Mouse (Mus musculus): Measurements from ENCODE around the gene March8. TPM values are rescaled to one million over a fixed set of nuclear protein-coding genes. Genes with fewer than 3 reads are reported as not detected.

March8 gene
- polyA plus RNA-seq, 1 experiment from 2014 or later, result 6.6 TPM

DNA sequence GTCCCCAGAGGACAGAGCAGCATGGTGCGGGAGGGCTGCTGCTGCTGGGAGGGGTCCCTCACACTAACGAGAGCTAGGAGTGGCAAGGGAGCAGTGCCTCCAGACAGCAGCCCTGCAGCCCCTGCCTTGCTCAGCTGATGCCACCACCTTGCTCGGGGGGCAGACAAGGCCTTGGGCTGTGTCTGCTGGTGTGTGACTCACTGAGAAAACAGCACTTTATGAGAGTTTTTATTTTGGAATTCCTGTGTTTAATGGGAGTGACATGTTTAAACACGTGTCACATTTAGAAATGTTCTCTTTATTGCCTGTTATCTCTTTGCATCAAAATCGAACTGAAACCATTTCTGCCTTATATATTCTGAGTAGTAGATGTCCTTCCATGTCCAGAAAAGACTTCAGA is 68.9 kb downstream of the March8 start:
- DNase-seq (ENCODE audit: low spot score), result no peak

GRCm38 (mm10) chr6:116407216-116407615 is 69.4 kb downstream of the March8 start:
- DNase-seq (ENCODE audit: low spot score), result no peak

DNA sequence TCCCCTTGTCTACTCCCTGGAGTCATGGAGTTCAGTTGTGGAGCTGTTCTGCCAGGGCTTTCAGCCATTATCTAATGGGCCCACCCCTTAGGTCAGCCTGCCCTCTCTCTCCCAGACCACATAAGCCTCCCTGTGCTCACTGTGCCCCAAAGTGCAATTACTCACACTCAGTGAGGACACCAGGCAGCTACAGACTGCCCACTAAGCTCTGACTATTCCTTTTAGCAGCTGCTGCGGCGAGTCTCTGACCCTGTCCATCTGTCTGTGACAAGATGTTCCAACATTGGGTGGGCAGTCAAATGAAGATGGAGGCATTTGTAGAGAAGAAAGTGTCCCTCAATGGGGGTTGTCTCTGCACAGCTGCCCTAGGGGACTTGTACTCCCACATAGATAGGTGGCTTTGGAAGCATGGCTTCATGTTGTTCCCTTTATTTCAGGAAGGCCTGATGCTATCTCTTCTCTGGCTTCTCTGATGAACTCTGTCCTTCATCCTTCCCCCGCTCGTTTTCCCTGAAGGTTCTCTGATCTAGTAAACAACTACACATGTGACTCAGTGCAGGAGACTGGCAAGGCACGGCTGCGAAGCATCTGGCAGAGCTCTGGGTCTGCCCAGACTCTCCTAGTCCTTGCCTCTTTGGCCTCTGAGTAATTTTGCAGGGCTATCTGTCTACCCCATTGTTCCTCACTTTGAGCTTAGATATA is 70.3 kb downstream of the March8 start:
- DNase-seq (ENCODE audit: low spot score), result no peak

DNA sequence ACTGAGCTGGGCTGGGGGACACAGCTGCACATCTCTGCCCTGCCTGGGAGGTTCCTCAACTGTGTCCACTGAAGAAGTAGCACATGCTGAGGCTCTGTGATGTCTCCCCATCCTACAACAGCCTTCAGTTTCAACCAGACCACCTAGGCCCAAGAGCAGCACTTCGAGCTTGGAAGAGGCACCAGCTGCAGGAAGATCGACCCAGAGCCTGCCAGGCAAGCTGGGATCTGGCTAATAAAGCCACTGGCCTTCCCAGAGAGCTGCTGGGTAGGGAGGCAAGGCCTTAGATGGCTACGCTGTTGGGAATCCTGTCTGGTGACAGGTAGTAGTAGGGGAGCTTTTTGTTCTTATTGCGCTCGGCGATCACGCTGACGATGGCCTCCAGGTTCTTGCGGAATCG is 72.6 kb downstream of the March8 start:
- no peak for DNase-seq (ENCODE audit: low spot score)

DNA sequence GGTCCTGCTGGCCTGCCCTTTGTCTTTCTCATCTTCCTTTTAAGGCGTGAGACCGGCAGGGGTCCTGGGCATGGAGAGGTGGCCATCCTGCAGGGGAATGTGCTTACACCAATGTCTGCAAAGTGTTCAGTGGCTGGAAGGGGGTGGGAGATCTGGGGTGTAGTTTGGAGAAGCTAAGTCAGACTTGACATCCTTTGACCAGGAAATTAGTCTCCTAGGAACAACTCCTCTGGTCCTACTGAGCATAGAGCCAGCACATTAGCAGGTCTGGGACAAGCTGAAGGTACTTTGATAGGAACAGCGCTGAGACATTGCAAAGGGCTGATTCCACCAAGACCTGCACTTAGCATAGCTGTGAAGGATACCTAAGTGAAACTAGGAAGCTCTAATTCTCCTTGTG is 73.9 kb downstream of the March8 start:
- no peak for DNase-seq (ENCODE audit: low spot score)

DNA sequence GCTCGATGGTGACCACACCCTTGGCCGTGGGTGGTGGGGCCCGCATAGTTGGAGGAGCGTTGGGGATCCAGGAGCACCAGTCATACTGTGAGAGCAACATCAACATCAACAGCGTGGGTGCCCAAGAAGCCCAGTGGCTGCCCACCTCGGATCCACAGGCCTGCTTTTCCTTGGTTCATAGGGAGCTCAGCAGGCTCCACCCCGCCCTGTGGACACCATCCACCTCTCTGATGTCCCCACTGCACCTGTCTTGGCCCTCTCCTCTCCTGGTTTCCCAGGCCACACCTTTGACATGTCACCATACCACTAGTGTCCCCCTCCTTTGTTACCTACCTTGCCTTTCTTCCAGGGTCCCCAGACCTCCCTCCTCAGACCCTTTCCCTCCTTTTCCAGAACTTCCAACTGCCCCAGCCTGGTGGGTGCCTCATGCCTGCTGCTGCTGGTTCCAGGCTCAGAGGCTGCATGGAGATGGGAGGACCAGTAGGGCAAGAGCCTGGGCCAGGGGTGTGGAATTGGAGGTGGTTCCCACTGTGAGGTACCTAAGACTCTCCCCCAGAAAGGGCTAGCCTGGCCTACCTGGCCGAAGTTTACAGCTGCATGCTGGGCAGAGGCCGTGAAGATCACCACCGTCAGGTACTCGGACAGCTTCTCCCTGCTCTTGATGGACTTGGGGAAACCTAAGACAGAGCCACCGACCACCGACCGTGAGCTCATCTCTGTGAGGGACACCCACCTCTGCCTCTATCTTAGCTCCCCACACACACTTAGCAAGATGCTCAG is 74.9 kb downstream of the March8 start:
- DNase-seq (ENCODE audit: low spot score), result no peak

DNA sequence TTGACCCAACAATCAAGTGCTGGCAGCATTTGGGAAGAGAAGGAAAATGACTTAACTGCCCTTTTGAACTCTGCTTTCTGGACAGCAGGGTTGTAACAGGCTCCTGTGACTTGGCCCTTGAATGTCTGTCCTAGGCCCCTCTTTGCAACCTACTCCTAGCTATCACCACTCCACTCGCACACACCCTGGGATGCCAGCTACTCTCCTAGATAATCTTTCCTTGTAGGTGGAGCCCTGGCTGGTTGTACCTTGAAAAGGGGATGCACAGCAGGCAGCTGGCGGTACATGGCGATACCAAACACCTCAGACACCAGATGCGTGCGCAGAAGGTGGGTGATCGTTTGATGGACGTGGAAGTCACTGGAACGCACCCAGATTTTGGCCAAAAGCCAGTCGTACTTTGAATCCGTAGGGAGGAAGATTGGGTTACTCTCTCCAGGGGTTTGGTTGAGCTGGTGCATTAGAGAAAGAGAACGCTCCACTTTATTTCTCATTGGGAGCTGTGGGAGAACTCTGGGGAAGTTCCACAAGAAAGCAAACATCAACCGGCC is 77.4 kb downstream of the March8 start:
- no peak for DNase-seq (ENCODE audit: low spot score)

DNA sequence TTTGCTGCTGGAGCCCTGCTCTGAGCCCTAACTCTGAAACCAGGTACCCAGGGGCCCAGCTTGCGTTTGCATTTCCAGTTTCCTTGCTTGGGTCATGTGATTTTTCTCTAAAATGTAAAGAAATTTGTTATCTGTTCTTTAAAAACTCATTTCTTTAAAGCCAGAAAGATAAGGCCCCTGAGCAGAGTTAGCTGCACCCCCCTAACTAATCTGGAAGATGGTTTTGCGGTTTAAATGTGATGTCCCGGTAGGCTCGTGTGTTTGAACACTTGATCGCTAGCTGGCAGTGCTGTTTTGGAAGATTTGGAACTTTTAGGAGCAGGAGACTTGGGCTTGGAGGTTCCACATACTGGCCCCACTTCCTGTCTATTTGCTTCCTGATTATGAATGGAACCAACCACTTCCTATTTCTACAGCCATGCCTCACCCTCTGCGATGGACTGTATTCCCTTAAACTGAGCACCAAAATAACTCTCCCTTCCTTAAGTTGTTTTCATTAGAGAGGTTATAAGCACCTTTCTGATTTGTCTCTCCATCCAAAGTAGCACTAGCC is 78.3 kb downstream of the March8 start:
- no peak for DNase-seq (ENCODE audit: low spot score)

- DNase-seq (ENCODE audit: low spot score), result peak; percentile 26
These were observed 79.9 kb downstream of the March8 start for GRCm38 (mm10) chr6:116417518-116418315.

DNA sequence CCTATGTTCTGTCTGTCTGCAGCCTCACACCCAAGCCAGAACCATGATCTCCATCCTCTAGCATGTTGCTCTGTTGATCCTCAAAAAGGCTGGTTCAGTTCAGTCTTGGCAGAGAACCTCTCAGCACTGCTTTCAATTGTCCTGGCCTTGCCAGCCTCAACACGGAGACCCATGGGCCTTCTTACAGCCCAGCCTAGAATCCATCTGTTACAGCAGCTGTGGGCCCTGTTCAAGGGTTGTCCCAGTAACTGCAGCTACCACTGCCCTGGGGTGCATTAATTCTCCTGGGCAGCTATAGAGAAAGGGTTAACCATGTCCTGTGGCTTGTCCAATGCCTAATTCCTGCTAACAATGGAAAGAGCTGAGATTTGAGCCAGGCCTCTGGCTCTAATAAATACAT is 80.7 kb downstream of the March8 start:
- no peak for DNase-seq (ENCODE audit: low spot score)

DNA sequence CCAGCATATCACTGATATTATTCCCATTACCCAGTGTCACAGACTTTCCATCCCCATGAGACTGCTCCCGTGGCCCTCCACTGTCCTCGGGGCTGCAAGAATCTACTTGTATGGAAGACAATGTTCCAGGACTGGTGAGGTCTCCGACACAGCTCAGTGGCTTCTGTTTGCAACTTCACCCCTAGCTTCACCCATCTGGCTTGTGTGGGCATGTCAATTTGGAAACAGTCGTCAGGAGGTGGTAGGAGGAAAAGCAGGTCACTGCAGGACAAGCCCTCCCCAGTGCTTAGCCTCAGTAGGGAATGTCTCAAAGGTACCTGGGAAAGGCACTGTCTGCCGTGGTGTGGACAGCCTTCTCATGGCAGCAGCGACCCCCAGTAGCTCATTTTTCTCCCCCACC is 81.9 kb downstream of the March8 start:
- DNase-seq (ENCODE audit: low spot score), result no peak

DNA sequence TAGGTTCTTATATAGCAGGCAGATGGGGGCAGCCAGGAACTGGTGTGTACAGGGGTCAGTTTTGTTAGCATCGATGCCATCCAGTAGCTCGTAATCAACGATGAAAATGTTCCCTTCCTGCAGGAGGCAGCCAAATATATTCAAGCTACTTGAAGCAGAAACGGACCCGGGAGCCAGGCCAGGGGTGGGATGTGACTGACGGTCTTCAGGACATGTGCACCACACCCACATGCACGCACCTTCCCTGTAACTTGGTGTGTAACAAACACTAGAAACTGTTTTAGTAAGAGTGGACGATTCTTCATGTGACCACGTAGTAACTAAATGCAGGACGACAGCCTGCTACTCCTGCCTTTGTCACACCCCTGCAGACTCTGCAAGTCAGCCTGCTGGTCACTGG is 82.4 kb downstream of the March8 start:
- DNase-seq (ENCODE audit: low spot score), result no peak

DNA sequence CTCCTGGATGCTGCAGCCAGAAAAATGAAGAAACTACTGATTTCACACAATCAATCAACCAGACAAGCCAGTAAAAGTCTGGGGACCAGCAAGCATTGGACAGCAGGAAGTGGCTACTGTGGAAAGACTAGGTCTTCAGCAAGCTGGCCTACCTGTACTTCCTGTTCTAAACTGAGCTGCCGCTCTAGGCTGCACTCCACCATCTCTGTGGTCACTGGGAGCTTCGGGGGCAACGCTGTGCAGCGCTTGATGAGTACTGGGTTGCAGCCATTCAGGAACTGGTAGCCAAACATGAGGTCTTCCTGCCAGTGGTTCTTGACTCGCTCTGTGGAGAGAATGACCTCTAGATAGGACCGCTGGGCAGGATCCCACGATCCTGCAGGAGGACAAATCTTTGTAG is 85.2 kb downstream of the March8 start:
- DNase-seq (ENCODE audit: low spot score), result peak; percentile 10

GRCm38 (mm10) chr6:116423664-116424063 is 85.8 kb downstream of the March8 start:
- no peak for DNase-seq (ENCODE audit: low spot score)

- DNase-seq (ENCODE audit: low spot score), result no peak
These were observed 89.7 kb downstream of the March8 start for GRCm38 (mm10) chr6:116427552-116427951.

DNA sequence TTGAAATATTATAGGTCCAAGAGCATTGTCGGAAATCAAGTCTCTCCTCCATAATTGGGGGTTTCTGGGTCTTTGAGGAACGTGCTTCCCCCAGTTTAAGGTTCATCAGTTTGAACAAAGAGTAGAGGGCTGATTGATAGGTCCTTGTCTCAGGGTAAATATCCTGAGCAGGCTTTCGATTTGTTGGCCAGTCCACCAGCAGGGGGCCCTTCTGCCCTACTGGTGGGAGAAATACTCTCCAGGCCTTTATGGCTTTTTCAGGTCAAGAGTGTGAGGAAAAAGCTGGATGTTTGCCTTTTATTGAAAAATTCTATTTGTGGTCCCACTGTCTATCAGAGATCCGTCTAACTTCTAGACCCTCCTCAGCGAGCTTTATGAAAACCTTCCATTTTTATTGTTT is 90.5 kb downstream of the March8 start:
- no peak for DNase-seq (ENCODE audit: low spot score)

GRCm38 (mm10) chr6:116438864-116439263 is 101.0 kb downstream of the March8 start:
- DNase-seq (ENCODE audit: low spot score), result no peak

GRCm38 (mm10) chr6:116439531-116439930 is 101.7 kb downstream of the March8 start:
- DNase-seq (ENCODE audit: low spot score), result no peak

GRCm38 (mm10) chr6:116440447-116440846 is 102.6 kb downstream of the March8 start:
- DNase-seq (ENCODE audit: low spot score), result no peak

GRCm38 (mm10) chr6:116440849-116441248 is 103.0 kb downstream of the March8 start:
- DNase-seq (ENCODE audit: low spot score), result no peak

GRCm38 (mm10) chr6:116455781-116456180 is 118.0 kb downstream of the March8 start:
- no peak for DNase-seq (ENCODE audit: low spot score)

All from thymus, postnatal 0 days (tissue).